Mouse (Mus musculus) heart, postnatal 0 days (tissue): ENCODE measurements around the gene Gm21992.

ENCODE experiments used
- CTCF ChIP-seq: IDR thresholded peaks from 2 replicates; pipeline ENCODE4 v1.5.1; 2016; ENCODE audit warnings: antibody characterized with exemption, control low read depth, low read depth
- EP300 ChIP-seq: IDR thresholded peaks from 2 replicates; pipeline ENCODE4 v1.6.1; 2016; ENCODE audit warnings: antibody characterized with exemption, low read depth

DNA sequence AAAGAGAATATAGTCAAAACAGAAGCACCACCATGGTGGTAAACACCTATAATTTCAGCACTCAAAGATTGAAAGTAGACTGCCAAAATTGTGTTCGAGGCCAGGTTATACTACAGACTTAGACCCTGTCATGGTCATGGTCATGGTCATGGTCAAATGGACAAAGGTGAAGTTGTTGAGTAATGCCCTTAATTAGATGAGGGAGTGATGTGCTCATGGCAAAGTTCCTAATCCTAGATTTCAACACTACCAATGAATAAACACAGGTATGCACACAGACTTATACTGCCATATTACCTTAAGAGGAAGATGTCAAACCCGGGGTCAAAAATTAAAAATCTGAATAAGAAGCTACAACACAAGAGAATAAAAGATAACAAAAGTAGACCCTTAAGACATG, 25.1 kb downstream of the Gm21992 start:
- no peak for TF ChIP-seq CTCF
- no peak for TF ChIP-seq EP300
